Mouse (Mus musculus) lung, postnatal 25 days (tissue): ENCODE measurements around the gene Serac1.
A peak's percentile ranks its signal among the peaks of the same experiment; 100 is the strongest.

Experiments
- DNase-seq: peaks from one replicate; pipeline ENCODE4 v3.0.0; 2022; ENCODE audit warnings: low spot score

Serac1 gene

DNA sequence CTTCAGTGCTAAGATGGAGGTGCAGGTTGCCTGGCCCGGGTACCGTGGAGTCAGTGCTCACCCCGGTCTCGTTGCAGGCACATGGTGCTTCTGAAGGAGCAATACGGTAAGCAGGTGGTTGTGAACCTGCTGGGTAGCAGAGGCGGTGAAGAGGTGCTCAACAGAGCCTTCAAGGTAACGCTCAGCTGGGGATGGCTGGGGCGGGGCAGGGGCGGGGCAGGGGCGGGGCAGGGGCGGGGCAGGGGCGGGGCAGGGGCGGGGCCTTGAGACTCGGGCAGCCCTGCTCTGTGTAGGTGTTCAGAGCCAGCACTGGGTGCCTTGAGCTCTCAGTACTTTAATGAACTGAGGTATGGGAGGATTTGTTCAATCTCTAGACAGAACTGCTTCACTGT lies 74.3 kb downstream of the Serac1 start:
- no peak for DNase-seq

GRCm38 (mm10) chr17:6003661-6004060 lies 75.9 kb downstream of the Serac1 start:
- DNase-seq, result no peak

GRCm38 (mm10) chr17:6002563-6002962 lies 77.0 kb downstream of the Serac1 start:
- DNase-seq, result no peak

DNA sequence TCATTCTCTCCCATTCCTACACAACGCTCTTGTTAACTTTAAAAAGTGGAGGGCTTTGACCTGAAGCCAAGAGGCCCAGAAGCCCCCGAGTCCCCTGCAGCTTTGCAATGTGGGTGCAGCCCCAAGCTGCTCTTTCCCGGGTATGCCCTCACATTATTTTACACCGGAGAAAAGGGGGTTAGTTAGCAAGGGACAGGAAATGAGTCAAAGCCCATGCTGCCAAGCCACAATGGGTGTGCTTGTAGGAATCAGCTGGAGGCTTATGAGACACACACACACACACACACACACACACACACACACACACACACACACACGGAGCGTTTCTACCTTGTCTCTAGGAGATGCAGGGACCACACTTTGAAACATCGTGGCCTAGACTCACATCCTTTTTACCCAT lies 77.7 kb downstream of the Serac1 start:
- no peak for DNase-seq

- DNase-seq, result no peak
Observed at GRCm38 (mm10) chr17:6001389-6001788, 78.2 kb downstream of the Serac1 start.

DNA sequence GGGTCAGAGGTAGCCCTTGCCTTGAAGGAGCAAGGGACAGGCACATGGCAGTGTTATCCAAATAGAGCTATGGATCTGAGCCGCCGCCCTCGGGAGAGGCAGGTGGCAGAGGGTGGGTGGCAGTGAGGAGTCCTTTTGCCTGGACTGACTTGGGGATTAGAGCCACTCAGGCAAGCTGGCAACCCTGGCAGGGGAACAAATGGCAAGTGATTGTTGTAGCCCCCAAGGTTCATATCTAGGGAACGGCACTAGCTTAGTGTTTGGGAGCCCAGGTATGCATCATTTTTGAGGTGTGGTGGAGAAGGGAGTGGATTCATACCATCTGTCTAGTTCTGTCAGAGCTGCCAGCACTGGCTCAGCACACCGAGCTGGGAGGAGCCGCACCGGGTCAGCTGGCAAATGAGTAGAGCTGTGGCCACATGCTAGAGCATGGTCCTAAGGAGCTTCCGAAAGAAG lies 78.6 kb downstream of the Serac1 start:
- no peak for DNase-seq

GRCm38 (mm10) chr17:5999039-5999543 lies 80.5 kb downstream of the Serac1 start:
- no peak for DNase-seq

GRCm38 (mm10) chr17:5998235-5998500 lies 81.4 kb downstream of the Serac1 start:
- no peak for DNase-seq

GRCm38 (mm10) chr17:5997380-5998234 lies 81.9 kb downstream of the Serac1 start:
- DNase-seq, result peak; percentile 37

DNA sequence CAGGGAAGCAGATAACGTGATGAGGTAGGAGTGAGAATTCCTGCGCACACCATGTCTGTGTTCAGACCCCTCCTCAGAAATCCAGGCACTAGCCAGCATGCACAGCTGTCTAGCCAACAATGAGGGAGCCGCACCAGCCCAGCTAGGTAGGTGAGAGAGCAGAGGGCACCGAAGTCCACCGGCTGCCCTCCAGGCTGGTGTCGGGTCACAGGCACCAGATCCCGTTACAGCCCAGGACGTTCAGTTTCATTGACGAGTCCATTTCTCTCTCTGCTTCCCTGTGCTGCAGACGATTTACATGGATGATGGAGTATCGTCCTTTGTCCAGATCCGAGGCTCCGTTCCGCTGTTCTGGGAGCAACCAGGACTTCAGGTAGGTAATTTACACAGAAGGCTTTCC lies 83.0 kb downstream of the Serac1 start:
- no peak for DNase-seq

GRCm38 (mm10) chr17:5994606-5995005 lies 84.9 kb downstream of the Serac1 start:
- DNase-seq, result no peak

GRCm38 (mm10) chr17:5993581-5994260 lies 85.8 kb downstream of the Serac1 start:
- DNase-seq, result no peak

DNA sequence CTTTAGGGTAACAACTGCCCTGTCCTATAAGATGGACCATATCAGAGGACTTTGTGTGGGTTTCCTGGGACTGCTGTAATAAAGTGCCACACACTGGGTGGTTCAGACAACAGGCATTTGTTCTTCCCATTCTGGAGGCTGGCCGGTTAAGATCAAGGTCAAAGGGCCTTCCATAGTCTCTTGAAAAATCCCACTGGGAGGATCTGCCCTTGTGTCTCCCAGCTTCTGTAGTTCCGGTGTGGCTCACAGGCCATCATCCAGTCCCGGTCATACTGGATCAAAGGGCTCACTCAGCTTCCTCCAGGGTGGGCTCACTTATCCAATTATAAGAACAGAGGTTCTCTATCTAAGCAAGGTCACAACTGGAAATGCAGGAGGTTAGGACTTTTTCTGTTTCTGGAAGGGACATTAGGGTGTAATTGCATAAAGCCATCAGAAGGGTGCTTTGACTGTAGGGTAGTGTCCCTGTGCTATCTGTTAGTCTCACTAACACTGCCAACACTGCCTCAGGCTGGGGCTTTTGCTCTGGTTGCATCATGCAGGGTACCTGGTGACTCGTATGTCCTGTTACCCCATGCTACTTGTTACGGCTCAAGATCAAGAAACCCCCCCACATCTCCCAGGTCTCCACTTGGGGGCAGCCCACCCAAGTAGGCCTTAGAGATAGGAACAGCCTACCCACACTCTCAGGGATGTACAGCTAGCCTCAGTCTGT lies 86.5 kb downstream of the Serac1 start:
- DNase-seq, result no peak
